Mouse (Mus musculus): Measurements from ENCODE around the gene Unc13d.
"Not testable (repeated sequence)": the region's sequence is repeated elsewhere in the genome, so short reads cannot be mapped to it uniquely, and the experiment has no call there.

The Unc13d gene

GRCm38 (mm10) chr11:116045173-116045572 is 32.6 kb downstream of the Unc13d start:
- DNase-seq (ENCODE audit: low spot score): no peak

- no peak for DNase-seq (ENCODE audit: low spot score)
Measured at GRCm38 (mm10) chr11:116043286-116043685, 34.5 kb downstream of the Unc13d start.

GRCm38 (mm10) chr11:116042372-116043138 is 35.2 kb downstream of the Unc13d start:
- DNase-seq (ENCODE audit: low spot score): no peak

DNA sequence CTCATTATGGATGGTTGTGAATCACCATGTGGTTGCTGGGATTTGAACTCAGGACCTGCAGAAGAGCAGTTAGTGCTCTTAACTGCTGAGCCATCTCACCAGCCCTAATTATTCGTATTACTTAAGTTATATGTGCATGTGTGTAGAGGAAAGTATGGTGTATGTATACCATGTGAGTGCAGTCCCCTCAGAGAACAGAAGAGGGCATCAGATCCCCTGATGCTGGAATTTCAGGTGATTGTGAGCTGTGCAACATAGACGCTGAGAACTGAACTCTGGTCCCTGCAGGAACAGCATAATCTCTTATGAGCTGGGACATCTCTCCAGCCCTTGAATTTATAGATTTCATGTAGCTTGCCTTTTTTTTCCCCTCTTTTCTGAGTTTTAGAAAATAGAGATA is 35.9 kb downstream of the Unc13d start:
- no peak for DNase-seq (ENCODE audit: low spot score)

GRCm38 (mm10) chr11:116040593-116040992 is 37.2 kb downstream of the Unc13d start:
- DNase-seq (ENCODE audit: low spot score): no peak

GRCm38 (mm10) chr11:116037826-116038225 is 39.9 kb downstream of the Unc13d start:
- no peak for DNase-seq (ENCODE audit: low spot score)

GRCm38 (mm10) chr11:116036671-116037070 is 41.1 kb downstream of the Unc13d start:
- no peak for DNase-seq (ENCODE audit: low spot score)

DNA sequence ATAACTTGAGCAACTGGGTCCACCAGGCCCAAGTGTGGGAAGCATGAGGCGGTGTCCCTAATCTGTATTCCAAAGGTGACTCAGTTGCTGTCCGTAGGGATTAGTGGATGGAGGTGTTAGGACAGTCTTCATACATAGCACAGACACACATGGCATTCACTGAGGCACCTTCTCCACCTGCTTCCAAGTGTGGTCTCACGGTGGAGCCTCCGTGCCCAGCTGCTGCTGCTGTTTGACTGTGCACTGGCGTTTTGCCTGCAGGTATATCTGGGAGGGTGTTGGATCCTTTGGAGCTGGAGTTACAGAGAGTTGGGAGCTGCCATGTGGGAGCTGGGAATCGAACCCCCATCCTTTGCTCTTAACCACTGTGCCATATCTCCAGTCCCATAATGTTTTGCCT is 43.2 kb downstream of the Unc13d start:
- no peak for DNase-seq (ENCODE audit: low spot score)

GRCm38 (mm10) chr11:116030898-116031845 is 46.6 kb downstream of the Unc13d start:
- no peak for DNase-seq (ENCODE audit: low spot score)

GRCm38 (mm10) chr11:116030088-116030897 is 47.5 kb downstream of the Unc13d start, which contains the start of gene Unk:
Gene Unk (plus strand): TSS chr11:116030322.
- peak; percentile 97 for DNase-seq (ENCODE audit: low spot score)

DNA sequence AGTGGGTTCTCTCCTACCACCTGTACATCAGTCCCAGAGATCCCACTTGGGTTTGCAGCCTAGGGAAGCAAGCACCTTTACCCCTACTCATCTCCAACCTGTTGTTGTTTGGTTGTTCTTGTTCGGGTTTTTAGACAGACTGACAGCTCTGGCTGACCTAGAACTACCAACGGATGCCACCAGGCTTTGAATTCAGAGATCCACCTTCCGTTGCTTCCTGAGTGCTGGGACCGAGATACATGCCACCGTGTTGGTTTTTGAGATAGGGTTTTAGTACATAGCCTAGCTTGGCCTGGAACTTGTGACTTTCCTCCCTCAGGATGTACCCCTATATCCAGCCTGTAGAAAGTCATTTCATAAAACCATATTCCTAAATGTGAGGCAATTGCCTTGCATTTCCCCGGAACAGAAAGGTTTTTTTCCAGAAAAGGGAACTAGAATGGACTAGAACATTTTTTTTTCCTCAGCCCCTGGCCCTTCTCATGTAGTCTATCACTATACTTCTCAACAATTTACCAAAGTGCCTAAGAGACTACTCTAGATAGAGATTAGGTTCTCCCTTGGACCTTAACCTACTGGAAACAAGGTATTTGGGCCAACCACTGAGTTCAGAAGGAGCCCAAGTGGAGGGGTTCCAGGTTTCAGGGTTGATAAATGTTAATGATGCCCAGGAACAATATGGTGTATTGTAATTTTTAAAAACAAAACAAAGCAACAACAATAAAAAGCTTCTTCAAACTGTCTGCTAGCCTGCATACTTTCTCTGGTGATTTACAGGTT is 48.5 kb downstream of the Unc13d start:
- DNase-seq (ENCODE audit: low spot score): no peak

DNA sequence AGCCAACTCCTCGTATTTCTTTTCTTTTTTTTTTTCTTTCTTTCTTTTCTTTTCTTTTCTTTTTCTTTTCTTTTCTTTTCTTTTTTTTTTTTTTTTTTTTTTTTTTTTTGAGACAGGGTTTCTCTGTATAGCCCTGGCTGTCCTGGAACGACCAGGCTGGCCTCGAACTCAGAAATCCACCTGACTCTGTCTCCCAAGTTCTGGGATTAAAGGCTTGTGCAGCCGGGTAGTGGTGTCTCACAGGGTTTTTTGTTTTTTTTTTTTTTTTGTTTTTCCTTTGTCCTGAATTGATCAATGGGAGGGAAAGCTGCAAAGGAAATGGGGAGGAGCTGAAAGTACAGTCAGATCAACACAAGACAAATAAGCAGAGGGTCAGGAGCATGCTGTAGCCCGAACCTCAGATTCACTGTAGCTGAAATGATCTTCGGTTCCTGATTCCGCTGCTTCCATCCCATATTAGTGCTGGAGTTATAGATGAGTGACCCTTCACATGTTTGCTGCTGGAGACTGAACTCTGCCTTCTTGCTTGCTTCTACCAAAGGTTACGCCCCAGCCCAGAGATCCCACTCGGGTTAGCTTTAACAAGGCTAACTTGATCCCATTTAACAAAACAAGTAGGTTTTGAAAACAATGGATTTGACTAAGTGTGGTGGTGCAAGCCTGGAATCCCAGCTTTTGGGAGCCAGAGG is 49.4 kb downstream of the Unc13d start:
- no peak for DNase-seq (ENCODE audit: low spot score)

DNA sequence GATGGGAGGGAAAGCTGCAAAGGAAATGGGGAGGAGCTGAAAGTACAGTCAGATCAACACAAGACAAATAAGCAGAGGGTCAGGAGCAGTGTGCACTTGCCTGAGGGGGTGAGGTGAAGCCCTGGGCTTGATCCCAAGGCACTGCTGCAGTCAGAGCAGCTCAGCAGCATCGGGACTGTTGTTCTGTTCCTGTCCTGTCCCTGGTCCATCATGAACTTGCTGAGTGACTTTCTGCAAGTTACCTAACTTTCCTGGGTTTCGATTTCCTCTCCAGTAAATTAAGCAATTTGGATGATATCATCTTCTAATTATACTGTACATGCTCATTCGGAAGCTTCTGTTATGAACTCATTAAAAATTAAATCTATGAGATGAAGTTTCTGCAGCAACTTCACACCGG is 50.0 kb downstream of the Unc13d start, which contains the start of gene H3f3b:
Gene H3f3b (minus strand): TSS at position 207 of the 400 bp plus-strand sequence.
- DNase-seq (ENCODE audit: low spot score): no peak

DNA sequence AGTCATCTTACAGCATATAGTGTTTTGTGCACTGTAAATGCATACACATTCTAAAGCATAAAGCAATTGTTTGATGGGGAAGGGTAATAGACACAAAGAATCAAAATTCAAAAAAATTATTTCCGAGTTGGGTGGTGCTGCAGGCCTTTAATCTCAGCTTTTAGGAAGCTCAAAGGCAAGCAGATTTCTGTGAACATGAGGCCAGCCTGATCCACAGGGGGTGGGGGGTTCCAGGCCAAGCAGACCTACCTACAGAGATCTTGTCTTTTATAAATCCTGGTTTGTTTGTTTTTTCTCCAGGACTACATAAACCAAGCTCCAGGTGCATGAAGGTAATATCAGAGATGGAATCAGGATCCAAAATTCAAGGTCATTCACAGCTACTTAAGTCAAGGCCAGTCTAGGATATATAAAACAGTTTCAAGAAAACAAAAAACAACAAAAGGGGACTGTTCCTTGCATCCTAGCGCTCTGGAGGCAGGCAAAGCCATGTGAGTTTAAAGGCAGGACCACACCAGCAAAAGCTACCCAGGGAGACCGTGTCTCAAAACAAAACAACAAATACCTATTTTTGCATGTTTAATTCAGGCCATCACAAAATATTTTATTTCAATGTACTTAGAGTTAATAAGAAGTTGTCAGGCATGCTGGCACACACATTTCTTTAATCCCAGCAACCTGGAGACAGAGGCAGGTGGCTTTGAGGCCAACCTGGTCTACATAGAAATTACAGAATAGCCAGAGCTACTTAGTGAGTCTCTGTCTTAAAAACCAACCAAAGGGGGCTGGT is 52.5 kb downstream of the Unc13d start:
- no peak for DNase-seq (ENCODE audit: low spot score)

GRCm38 (mm10) chr11:116024356-116024808 is 53.4 kb downstream of the Unc13d start:
- peak; percentile 98 for DNase-seq (ENCODE audit: low spot score)

DNA sequence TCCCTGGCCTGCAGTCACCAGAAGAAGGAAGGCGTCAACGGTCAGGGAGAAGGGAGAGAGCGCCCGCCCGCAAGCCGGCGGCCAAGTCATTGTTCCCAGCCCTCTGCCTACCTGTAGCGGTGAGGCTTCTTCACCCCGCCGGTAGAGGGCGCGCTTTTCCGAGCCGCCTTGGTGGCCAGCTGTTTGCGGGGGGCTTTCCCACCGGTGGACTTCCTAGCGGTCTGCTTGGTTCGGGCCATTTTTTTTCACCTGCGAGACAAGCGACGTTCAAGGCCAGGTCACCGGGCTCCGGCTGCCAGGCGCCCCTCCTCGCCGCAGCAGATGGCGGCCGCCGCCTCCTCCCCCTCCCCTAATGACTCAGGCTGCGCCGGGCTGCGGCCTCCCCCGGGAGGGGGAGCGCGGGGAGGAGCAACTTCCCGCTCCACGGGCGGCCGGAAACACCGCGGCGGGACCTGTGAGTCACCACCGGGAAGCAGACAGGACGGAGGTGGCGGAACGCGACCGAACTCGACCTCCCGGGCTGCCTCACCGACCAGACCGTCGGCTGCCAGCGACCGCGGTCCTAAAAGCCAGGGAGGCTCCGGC is 53.9 kb downstream of the Unc13d start:
- DNase-seq (ENCODE audit: low spot score): no peak

GRCm38 (mm10) chr11:116023074-116023770 is 54.5 kb downstream of the Unc13d start:
- not testable (repeated sequence) for DNase-seq (ENCODE audit: low spot score)

- no peak for DNase-seq (ENCODE audit: low spot score)
Measured at GRCm38 (mm10) chr11:116022256-116022780, 55.4 kb downstream of the Unc13d start.
